Mouse (Mus musculus) intestine, embryonic 16.5 days (tissue): Measurements from ENCODE around the gene Ntng1. TPM values are rescaled to one million over a fixed set of nuclear protein-coding genes. Genes with fewer than 3 reads are reported as not detected.

ENCODE experiments used
- ATAC-seq: fragments of 200-750 bp; cut with Nextera tagmentation; 2 replicates; pipeline ENCODE4 v1.8.0; 2017; ENCODE audit warnings: moderate TSS enrichment, moderate library complexity
- H3K27ac ChIP-seq: fragments of 300-500 bp; sonication (generic); 2 replicates; pipeline ENCODE4 v1.5.1; 2014; ENCODE audit warnings: mild to moderate bottlenecking, low read length
- H3K27me3 ChIP-seq: fragments of 300-500 bp; sonication (generic); replicated peaks from 2 replicates; pipeline ENCODE4 v1.6.1; 2014; ENCODE audit warnings: low read length, control low read depth, mixed read lengths; ENCODE audit not compliant: control insufficient read depth, insufficient read depth
- H3K36me3 ChIP-seq: fragments of 300-500 bp; sonication (generic); 2 replicates; pipeline ENCODE4 v1.6.1; 2014; ENCODE audit warnings: low read length, control low read depth; ENCODE audit not compliant: control insufficient read depth, insufficient read depth
- H3K4me1 ChIP-seq: fragments of 300-500 bp; sonication (generic); 2 replicates; pipeline ENCODE4 v1.6.1; 2014; ENCODE audit warnings: low read length, control low read depth, mixed read lengths; ENCODE audit not compliant: control insufficient read depth, insufficient read depth
- H3K4me2 ChIP-seq: fragments of 300-500 bp; sonication (generic); 2 replicates; pipeline ENCODE4 v1.6.1; 2014; ENCODE audit warnings: low read depth, low read length, control low read depth
- H3K4me3 ChIP-seq: fragments of 300-500 bp; sonication (generic); 2 replicates; pipeline ENCODE4 v1.5.1; 2014; ENCODE audit warnings: mild to moderate bottlenecking, low read length
- H3K9ac ChIP-seq: fragments of 300-500 bp; sonication (generic); 2 replicates; pipeline ENCODE4 v1.6.1; 2014; ENCODE audit warnings: low read depth, low read length
- H3K9me3 ChIP-seq: fragments of 300-500 bp; sonication (generic); 2 replicates; pipeline ENCODE4 v1.6.1; 2016; ENCODE audit warnings: low read length, control low read depth; ENCODE audit not compliant: control insufficient read depth
- WGBS: fragments of 180-500 bp; shearing (Covaris S2); extraction: QIAGEN DNeasy Blood & Tissue Kit; methylation state at CpG from one replicate; pipeline ENCODE4 v1.1.7; 2014; 5-methylcytosine and 5-hydroxymethylcytosine counted together
- polyA plus RNA-seq: library from polyadenylated mRNA; unstranded; fragments of >200 nt; fragmentation: Nextera tagmentation; extraction: Ambion mirVana; gene quantifications from 2 replicates; pipeline ENCODE4 v1.2.1, GENCODE M21; 2015

Gene Ntng1
- polyA plus RNA-seq, 1 experiment from 2014 or later: 3.0 TPM

DNA sequence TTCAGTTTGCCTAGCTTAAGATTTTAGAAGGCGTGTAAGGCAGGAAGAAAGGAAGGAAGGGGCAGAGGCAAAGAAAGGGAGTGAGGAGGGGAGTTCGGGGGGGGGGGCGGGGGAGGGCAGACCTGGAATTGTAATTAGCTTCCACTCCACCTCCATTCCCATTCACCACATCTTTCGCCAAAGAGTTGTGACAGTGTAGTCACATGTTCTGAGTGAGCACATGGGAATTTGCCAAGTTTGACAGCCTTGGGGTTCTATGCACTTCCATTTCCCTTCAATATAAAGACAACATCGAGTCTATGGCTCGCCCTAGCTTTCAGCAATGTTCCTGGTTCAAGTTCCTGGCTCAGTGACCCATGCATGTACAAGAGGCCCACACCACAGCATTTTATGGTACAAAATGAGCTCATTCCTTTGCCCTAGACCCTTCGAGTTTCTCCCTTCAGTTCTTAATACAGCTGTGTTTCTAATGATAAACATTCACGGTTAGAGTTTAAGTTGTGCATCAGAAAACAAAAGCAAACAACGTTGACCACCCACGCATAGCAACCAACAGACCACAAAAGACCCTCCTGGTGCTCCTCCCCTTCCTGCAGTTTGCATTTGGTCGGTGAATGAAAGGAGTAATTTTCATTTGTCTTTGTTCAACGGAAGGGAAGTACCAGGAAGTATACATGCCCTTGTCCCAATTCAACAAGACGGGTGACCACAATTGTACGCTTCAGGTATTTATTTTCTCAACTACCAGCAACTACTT is 132.8 kb downstream of the Ntng1 start:
- H3K27ac ChIP-seq: no peak overlapping the region
- no peaks in the 10 kb centered on the region for H3K4me1 ChIP-seq
- H3K9ac ChIP-seq: no peak overlapping the region
- H3K9me3 ChIP-seq: no peaks in the 10 kb centered on the region
- no peak overlapping the region for H3K4me3 ChIP-seq
- no peaks in the 10 kb centered on the region for H3K27me3 ChIP-seq
- no peaks in the 10 kb centered on the region for H3K36me3 ChIP-seq
- H3K4me2 ChIP-seq: no peak overlapping the region
- WGBS: 82% methylated on average over 14 of the region's 14 CpGs
- ATAC-seq: no peak

DNA sequence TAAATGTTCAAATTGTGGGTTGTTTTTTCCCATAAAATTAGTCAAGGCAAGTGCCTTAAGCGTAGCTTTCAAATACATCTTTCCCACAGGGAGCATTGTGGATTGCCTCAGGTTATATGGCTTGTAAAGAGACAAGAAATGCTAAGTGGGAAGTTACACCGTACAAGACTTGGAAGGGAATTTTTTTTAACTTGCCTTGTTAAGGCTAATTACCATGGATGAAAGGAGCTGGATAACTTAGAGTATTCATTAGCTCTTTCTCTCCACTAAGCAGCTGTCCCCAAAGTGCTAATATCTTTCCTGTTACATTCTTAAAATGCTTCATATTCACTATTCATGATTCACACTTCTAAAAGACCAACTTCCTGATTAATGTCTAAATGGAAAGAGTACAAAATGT is 133.4 kb downstream of the Ntng1 start:
- Histone ChIP-seq H3K9ac (no peak overlapping the region), H3K27ac (no peak overlapping the region), H3K27me3 (no peaks in the 10 kb centered on the region), H3K4me3 (no peak overlapping the region), H3K4me1 (no peaks in the 10 kb centered on the region), H3K9me3 (no peaks in the 10 kb centered on the region), H3K36me3 (no peaks in the 10 kb centered on the region), H3K4me2 (no peak overlapping the region)
- no peak for ATAC-seq
- WGBS: 79% methylated on average over 2 of the region's 2 CpGs

- no peak overlapping the region for H3K9ac ChIP-seq
- no peaks in the 10 kb centered on the region for H3K4me1 ChIP-seq
- 52% methylated on average over 5 of the region's 5 CpGs for WGBS
- no peaks in the 10 kb centered on the region for H3K27me3 ChIP-seq
- H3K4me3 ChIP-seq: no peak overlapping the region
- H3K9me3 ChIP-seq: no peaks in the 10 kb centered on the region
- H3K36me3 ChIP-seq: no peaks in the 10 kb centered on the region
- no peak for ATAC-seq
- H3K27ac ChIP-seq: no peak overlapping the region
- no peak overlapping the region for H3K4me2 ChIP-seq
Measured at GRCm38 (mm10) chr3:110000349-110000748, 143.5 kb downstream of the Ntng1 start.

- Histone ChIP-seq H3K27ac (no peak overlapping the region), H3K4me1 (no peaks in the 10 kb centered on the region), H3K27me3 (no peaks in the 10 kb centered on the region), H3K9me3 (no peaks in the 10 kb centered on the region), H3K36me3 (no peaks in the 10 kb centered on the region), H3K4me3 (no peak overlapping the region), H3K4me2 (no peak overlapping the region), H3K9ac (no peak overlapping the region)
- ATAC-seq: no peak
- WGBS: 62% methylated on average over 4 of the region's 4 CpGs
Measured at GRCm38 (mm10) chr3:109995663-109996024, 148.2 kb downstream of the Ntng1 start.

DNA sequence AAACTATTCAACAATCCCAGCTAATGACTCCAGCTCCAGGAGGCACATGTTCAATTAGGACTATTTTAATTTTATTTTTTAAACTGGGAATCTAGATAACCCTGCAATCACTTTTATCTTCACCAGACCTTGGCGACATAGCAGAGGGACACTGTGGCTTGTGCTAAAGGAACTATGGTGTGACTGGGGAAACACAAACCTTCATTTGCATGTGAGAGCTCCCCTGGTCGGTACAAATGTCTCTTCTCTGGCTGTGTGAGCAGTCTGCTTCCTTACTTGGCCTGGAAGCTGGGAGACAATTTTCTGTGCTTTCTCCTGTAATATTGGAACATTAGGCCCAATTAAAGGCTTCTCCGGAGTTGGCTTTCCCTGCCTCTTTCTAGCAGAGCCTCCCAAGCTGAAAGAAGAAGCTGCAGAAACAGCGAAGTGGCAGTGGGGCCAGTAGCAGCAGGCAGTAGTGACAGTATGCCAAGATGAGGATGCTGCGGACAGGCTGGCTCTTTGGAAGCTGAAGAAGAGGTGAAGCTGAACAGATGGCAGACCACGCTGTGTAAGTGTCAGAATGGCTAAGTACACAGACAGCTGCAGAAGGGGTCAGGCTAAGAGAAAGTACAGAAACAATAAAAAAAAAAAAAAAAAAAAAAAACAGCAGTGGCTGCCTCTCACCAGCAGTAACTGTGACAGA is 148.7 kb downstream of the Ntng1 start:
- no peaks in the 10 kb centered on the region for H3K9me3 ChIP-seq
- H3K4me3 ChIP-seq: no peak overlapping the region
- no peak overlapping the region for H3K9ac ChIP-seq
- no peak overlapping the region for H3K27ac ChIP-seq
- no peaks in the 10 kb centered on the region for H3K4me1 ChIP-seq
- no peak for ATAC-seq
- no peaks in the 10 kb centered on the region for H3K27me3 ChIP-seq
- H3K4me2 ChIP-seq: no peak overlapping the region
- 36% methylated on average over 6 of the region's 6 CpGs for WGBS
- no peaks in the 10 kb centered on the region for H3K36me3 ChIP-seq

DNA sequence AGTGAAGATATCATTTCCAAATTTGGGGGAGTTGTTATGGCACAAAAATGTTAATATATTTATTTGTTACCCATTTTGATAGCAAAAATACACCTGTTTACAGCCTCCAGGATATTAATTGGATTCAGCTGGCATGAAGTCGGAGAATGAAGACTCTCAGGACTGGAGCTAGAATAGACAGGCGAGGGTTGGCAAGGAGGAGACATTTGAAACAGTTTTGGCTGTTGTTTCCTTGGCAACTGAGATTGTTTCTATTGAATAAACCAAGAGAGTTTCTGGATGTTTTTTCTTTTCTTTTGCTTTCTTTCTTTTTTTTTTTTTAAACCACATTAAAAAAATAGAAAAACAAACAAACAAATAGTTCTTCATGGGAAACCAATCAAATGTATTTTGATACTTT is 159.7 kb downstream of the Ntng1 start:
- H3K9me3 ChIP-seq: no peaks in the 10 kb centered on the region
- H3K27ac ChIP-seq: no peak overlapping the region
- H3K4me3 ChIP-seq: no peak overlapping the region
- H3K4me2 ChIP-seq: no peak overlapping the region
- H3K9ac ChIP-seq: no peak overlapping the region
- no peaks in the 10 kb centered on the region for H3K27me3 ChIP-seq
- no peaks in the 10 kb centered on the region for H3K4me1 ChIP-seq
- H3K36me3 ChIP-seq: no peaks in the 10 kb centered on the region
- 72% methylated on average over 2 of the region's 2 CpGs for WGBS
- ATAC-seq: no peak

- ATAC-seq: no peak
- H3K36me3 ChIP-seq: no peaks in the 10 kb centered on the region
- no peak overlapping the region for H3K4me3 ChIP-seq
- no peaks in the 10 kb centered on the region for H3K9me3 ChIP-seq
- no peak overlapping the region for H3K27ac ChIP-seq
- 57% methylated on average over 2 of the region's 2 CpGs for WGBS
- no peaks in the 10 kb centered on the region for H3K4me1 ChIP-seq
- H3K4me2 ChIP-seq: no peak overlapping the region
- no peaks in the 10 kb centered on the region for H3K27me3 ChIP-seq
- no peak overlapping the region for H3K9ac ChIP-seq
Measured at GRCm38 (mm10) chr3:109977614-109978013, 166.2 kb downstream of the Ntng1 start.

- 80% methylated on average over 4 of the region's 4 CpGs for WGBS
- Histone ChIP-seq H3K9me3 (no peaks in the 10 kb centered on the region), H3K27me3 (no peaks in the 10 kb centered on the region), H3K4me2 (no peak overlapping the region), H3K27ac (no peak overlapping the region), H3K4me1 (no peaks in the 10 kb centered on the region), H3K9ac (no peak overlapping the region), H3K4me3 (no peak overlapping the region), H3K36me3 (no peaks in the 10 kb centered on the region)
- no peak for ATAC-seq
Measured at GRCm38 (mm10) chr3:109975106-109975505, 168.7 kb downstream of the Ntng1 start.

GRCm38 (mm10) chr3:109971465-109971864 is 172.3 kb downstream of the Ntng1 start:
- no peak overlapping the region for H3K4me3 ChIP-seq
- H3K27me3 ChIP-seq: no peaks in the 10 kb centered on the region
- 75% methylated on average over 1 of the region's 1 CpGs for WGBS
- no peaks in the 10 kb centered on the region for H3K36me3 ChIP-seq
- no peak overlapping the region for H3K9ac ChIP-seq
- H3K27ac ChIP-seq: no peak overlapping the region
- no peaks in the 10 kb centered on the region for H3K9me3 ChIP-seq
- no peak for ATAC-seq
- no peak overlapping the region for H3K4me2 ChIP-seq
- H3K4me1 ChIP-seq: no peaks in the 10 kb centered on the region
